Mouse (Mus musculus) adipocyte (in vitro differentiated cells): ENCODE measurements around the gene Olfr1423.
A peak's percentile ranks its signal among the peaks of the same experiment; 100 is the strongest.
"Not testable (repeated sequence)": the region's sequence is repeated elsewhere in the genome, so short reads cannot be mapped to it uniquely, and the experiment has no call there.

Experiments
- DNase-seq: peaks from one replicate; pipeline ENCODE4 v3.0.0-alpha.2; 2016; ENCODE audit warnings: low spot score

The Olfr1423 gene

DNA sequence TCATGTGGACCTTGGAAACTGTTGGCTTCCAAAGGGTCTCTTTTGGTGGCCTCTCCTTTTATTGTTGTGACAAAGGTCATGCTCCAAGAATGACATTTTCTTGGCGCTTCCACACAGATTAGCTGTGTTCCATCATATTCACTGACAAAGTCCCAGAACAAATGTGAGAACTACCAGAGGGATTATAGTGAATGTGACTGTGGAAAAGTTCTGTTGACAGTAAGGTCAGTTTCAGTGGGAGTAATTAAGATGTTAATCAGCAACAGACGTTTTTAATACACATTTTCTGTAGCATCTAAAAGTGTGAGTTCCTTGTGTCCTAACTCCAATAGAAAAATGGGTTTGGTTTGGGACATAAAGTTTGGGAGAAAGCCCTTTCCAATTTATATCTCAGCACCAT is at the start of gene Olfr1423:
Gene Olfr1423, minus strand, starts transcription at position 101 of the 400 bp plus-strand sequence.
- DNase-seq, result no peak

DNA sequence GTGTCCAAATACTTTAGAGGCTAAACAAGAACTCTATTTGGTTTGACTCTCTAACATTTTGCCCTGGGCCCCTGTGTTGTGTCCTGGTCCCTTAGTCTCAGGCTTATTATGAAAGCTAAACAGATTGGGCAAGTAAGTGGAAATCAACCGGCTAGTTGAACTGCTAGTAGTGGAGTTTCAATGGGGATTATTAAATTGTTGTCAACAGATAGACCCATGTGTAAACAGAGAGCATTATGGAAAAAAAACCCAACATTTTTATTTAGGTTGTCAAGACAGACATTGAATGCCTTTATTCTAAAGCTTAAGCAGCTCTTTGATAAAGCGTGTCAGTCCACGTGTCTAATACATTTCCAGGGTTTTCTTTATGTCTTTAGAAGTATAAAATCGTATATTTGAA is 36.5 kb upstream of the Olfr1423 start, which contains the start of gene Olfr1425:
Gene Olfr1425, minus strand, starts transcription at position 101 of the 400 bp plus-strand sequence.
- not testable (repeated sequence) for DNase-seq

DNA sequence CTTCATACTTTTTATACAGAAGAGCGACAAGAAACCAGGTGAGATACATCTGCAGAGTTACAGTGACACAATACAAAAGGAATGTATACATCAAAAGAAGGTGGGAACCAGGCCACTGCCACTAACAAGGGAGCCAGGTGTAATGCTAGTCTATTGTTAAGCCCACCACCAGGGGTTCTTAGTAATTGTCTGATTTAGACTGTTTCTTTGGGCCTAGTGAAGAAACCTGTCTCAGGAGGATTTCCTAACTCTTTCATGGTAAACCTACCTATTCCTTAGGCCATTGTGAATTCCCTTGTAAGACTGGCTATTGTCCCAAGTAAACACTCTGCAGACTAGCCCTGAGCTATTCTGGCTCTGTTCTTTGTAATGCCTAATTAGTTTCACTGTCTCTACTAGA is 28.4 kb upstream of the Olfr1423 start:
- not testable (repeated sequence) for DNase-seq

GRCm38 (mm10) chr19:12067806-12068205 is 26.7 kb upstream of the Olfr1423 start:
- DNase-seq, result not testable (repeated sequence)

GRCm38 (mm10) chr19:12062582-12062981 is 21.5 kb upstream of the Olfr1423 start, which contains the start of gene Olfr1424:
Gene Olfr1424, minus strand, starts transcription at chr19:12062682.
- DNase-seq, result not testable (repeated sequence)

- no peak for DNase-seq
Observed at GRCm38 (mm10) chr19:12043163-12043562, 2.0 kb upstream of the Olfr1423 start.

DNA sequence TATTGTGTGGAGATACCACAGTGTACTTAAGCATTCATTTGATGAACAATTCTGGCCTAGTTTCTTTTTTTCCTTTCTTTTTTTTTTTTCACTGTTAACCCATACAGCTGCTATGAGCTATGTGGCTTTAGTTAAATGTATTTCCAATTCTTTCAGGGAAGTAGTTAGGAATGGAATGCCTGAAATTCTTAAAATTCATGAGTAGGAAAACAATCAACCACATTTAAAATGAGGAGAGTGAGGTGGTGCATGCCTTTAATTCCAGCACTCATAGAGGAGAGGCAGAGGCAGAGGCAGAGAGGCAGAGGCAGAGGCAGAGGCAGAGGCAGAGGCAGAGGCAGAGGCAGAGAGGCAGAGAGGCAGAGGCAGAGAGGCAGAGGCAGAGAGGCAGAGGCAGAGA is 3.4 kb downstream of the Olfr1423 start:
- no peak for DNase-seq

GRCm38 (mm10) chr19:12026606-12027005 is 14.5 kb downstream of the Olfr1423 start:
- DNase-seq, result no peak

DNA sequence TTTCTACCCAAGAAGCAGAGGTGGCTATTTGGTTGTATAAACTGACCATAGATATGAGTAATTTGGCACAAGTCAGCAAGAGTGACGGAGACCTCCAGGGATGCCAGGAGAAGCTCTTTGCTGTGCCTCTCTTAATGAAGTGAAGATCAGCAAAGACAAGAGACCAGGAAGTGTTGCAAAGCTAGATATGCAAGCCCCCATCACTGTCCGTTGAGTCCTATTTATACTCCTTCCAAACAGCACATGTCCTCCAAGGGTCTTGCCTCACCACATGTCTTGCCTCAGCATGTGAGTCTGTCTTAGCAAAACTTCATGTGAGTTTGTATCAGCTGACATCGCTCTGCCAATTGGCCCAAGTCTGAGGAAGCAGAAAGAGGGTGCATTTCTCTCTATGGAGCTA is 15.8 kb downstream of the Olfr1423 start:
- DNase-seq, result no peak

DNA sequence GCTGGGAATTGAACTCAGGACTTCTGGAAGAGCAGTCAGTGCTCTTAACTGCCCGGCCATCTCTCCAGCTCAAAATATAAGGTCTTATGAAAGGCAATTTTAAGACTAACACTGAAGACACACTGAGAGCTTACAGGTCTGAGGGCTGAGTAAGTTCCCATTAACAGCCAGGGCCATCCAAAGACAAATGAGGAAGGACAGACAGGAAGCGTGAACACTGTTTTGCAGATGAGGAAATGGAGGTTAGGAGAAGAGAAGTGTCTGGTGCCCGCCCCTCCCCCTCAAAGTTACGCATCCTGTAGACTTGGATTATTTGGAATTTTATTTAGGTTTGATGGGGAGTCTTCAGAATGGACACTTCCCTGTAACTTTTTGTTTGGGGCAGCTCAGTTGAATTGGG is 17.0 kb downstream of the Olfr1423 start:
- no peak for DNase-seq

- peak; percentile 57 for DNase-seq
Observed at GRCm38 (mm10) chr19:12016192-12016591, 24.9 kb downstream of the Olfr1423 start.

DNA sequence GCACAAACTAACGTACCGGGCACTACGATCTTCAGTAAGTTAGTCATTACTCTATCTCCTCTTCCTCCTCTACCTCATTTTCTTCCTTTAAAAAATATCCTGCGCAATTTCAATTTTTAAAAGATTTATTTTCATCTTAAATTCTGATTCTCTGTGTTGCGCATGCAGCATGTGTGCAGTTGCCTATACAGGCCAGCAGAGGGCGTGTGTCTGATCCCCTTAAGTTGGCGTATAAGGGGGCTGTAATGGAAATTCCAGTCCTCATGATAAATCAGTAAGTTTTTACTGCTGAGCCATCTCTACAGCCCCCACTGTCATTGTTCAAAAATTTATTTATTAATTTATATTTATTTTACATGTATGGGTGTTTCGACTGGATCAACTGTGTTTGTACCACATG is 25.4 kb downstream of the Olfr1423 start:
- no peak for DNase-seq

DNA sequence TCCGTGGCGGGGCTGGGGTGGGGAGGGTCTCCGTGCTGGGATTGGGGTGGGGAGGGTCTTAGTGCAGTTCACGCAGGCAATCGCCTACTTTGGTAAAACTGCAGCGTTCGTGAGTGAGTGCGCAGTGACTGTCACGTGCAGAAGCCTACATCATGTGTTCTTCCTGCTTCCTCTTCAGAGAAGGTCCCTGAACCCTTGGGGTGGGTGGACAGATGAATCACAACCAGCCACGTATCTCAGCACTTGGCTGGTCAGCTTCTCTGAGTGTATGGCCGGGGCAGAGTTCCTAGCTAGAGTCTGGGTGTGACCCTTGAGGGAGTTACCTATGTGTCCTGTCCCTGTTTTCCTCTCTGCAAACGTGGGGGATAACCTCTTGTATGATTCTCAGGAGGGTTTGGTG is 27.9 kb downstream of the Olfr1423 start:
- DNase-seq, result no peak

GRCm38 (mm10) chr19:12012615-12013014 is 28.5 kb downstream of the Olfr1423 start:
- DNase-seq, result no peak

- DNase-seq, result peak; percentile 95
Observed at GRCm38 (mm10) chr19:12011560-12012556, 29.3 kb downstream of the Olfr1423 start.

- peak; percentile 84 for DNase-seq
Observed at GRCm38 (mm10) chr19:12010916-12011559, 30.1 kb downstream of the Olfr1423 start.

- DNase-seq, result peak; percentile 71
Observed at GRCm38 (mm10) chr19:12010281-12010771, 30.8 kb downstream of the Olfr1423 start.

- DNase-seq, result peak; percentile 77
Observed at GRCm38 (mm10) chr19:12009501-12010280, 31.4 kb downstream of the Olfr1423 start.

GRCm38 (mm10) chr19:12008410-12009380 is 32.4 kb downstream of the Olfr1423 start:
- no peak for DNase-seq

- peak; percentile 71 for DNase-seq
Observed at GRCm38 (mm10) chr19:12007105-12007931, 33.8 kb downstream of the Olfr1423 start.
